20 mouse cellular contexts compared by ENCODE assay signal in the genomic region with DNA sequence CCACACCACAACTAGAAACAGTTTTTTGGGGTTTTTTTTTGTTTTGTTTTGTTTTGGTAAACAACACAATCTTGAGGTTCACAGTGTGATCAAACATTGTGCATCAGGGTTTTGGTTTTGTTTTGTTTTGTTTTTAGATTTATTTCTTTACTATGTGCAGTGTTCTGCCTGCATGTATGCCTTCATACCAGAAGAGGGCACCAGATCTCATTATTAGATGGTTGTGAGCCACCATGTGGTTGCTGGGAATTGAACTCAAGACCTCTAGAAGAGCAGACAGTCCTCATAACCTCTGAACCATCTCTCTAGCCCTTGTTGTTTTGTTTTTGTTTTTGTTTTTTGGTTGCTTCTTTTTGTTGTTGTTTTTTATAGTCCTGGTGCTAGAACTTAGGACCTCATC.
A peak's percentile ranks its signal among the peaks of the same experiment; 100 is the strongest.
DNase-seq lines count a peak whose midpoint lies in the region; ATAC-seq and TF ChIP-seq lines count a peak whose summit lies in the region.
"Had no signal": no experiment of that assay in that cellular context is flagged by ENCODE, and none has a peak within 500 bp of the region (broad histone marks: within the 10 kb centered on the region; RNA-seq: fewer than 3 reads in every experiment).

No protein-coding gene starts in this region.

- H3K9ac ChIP-seq in hindbrain, postnatal 0 days (replicated peaks; ENCODE audit: low read length) = no peak overlapping the region
- no peak overlapping the region for H3K9ac ChIP-seq in liver, postnatal 0 days (replicated peaks)
- H3K9ac ChIP-seq: embryonic facial prominence, embryonic 13.5 days; forebrain, embryonic 12.5 days; heart, embryonic 13.5 days; hindbrain, embryonic 12.5 days had no signal

- no peaks in the 10 kb centered on the region for H3K9me3 ChIP-seq in hindbrain, postnatal 0 days (ENCODE audit: low read length)
- H3K9me3 ChIP-seq in hindbrain, embryonic 10.5 days = no peaks in the 10 kb centered on the region; the same call in 1 of the 2 replicates
- no peaks in the 10 kb centered on the region for H3K9me3 ChIP-seq in liver, postnatal 0 days (ENCODE audit: low read length)
- H3K9me3 ChIP-seq: embryonic facial prominence, embryonic 13.5 days; forebrain, embryonic 12.5 days; heart, embryonic 13.5 days; hindbrain, embryonic 12.5 days had no signal

- H3K27ac ChIP-seq in hindbrain, postnatal 0 days = no peak overlapping the region
- H3K27ac ChIP-seq in hindbrain, embryonic 10.5 days = no peak overlapping the region
- H3K27ac ChIP-seq in liver, postnatal 0 days (ENCODE audit: low read depth) = no peak overlapping the region
- H3K27ac ChIP-seq: embryonic facial prominence, embryonic 13.5 days; forebrain, embryonic 12.5 days; heart, embryonic 13.5 days; hindbrain, embryonic 12.5 days had no signal

- no peak for TF ChIP-seq EP300 in liver, postnatal 0 days (IDR thresholded peaks at IDR 0.05; ENCODE audit: low read depth)

- DNase-seq in hindbrain, postnatal 0 days (ENCODE audit: low spot score) = no peak
- DNase-seq in hindbrain, embryonic 10.5 days (ENCODE audit: low spot score) = no peak
- no peak for DNase-seq in liver, postnatal 0 days
- DNase-seq in liver (no peak), ES-CJ7 (ENCODE audit: low read depth, low spot score) (peak; percentile 28)
- peak; percentile 3 for DNase-seq in induced T-regulatory cell, adult 2 months (ENCODE audit: low read depth)
- no peak for DNase-seq in spleen, postnatal 14 days (ENCODE audit: low spot score in 2 of 2)
- DNase-seq: adrenal gland, postnatal 14 days; cerebellum, adult 11-12 months; cerebellum, adult 9-10 months; cerebellum, postnatal 36 days; gastrocnemius, postnatal 10 days; heart, postnatal 36 days had no signal

- H3K4me3 ChIP-seq in hindbrain, postnatal 0 days (ENCODE audit: low read length) = no peak overlapping the region
- no peak overlapping the region for H3K4me3 ChIP-seq in hindbrain, embryonic 10.5 days
- no peak overlapping the region for H3K4me3 ChIP-seq in liver, postnatal 0 days (ENCODE audit: low read depth, low read length)
- H3K4me3 ChIP-seq: embryonic facial prominence, embryonic 13.5 days; forebrain, embryonic 12.5 days; heart, embryonic 13.5 days; hindbrain, embryonic 12.5 days had no signal

- no peaks in the 10 kb centered on the region for H3K4me1 ChIP-seq in hindbrain, postnatal 0 days (ENCODE audit: insufficient read depth, low read length)
- no peaks in the 10 kb centered on the region for H3K4me1 ChIP-seq in hindbrain, embryonic 10.5 days (replicated peaks)
- no peaks in the 10 kb centered on the region for H3K4me1 ChIP-seq in liver, postnatal 0 days (ENCODE audit: insufficient read depth)
- H3K4me1 ChIP-seq: embryonic facial prominence, embryonic 13.5 days; forebrain, embryonic 12.5 days; heart, embryonic 13.5 days; hindbrain, embryonic 12.5 days had no signal

- peak; percentile 11; the same call in 1 of the 2 replicates for TF ChIP-seq CTCF in hindbrain, postnatal 0 days (IDR thresholded peaks at IDR 0.05; ENCODE audit: low read depth)
- peak; percentile 19; the same call in 1 of the 2 replicates for TF ChIP-seq CTCF in liver, postnatal 0 days (IDR thresholded peaks at IDR 0.05; ENCODE audit: low read depth)

- ATAC-seq in hindbrain, postnatal 0 days = no peak
- ATAC-seq in liver, postnatal 0 days = no peak
- ATAC-seq: activated CD4-positive, CD25-positive, alpha-beta regulatory T cell, adult 4 months; forebrain, embryonic 16.5 days; hindbrain, embryonic 16.5 days had no signal

- H3K4me2 ChIP-seq in hindbrain, postnatal 0 days (ENCODE audit: low read depth, low read length) = no peak overlapping the region
- no peak overlapping the region for H3K4me2 ChIP-seq in liver, postnatal 0 days (ENCODE audit: low read depth, low read length)
- H3K4me2 ChIP-seq: embryonic facial prominence, embryonic 13.5 days; forebrain, embryonic 12.5 days; heart, embryonic 13.5 days; hindbrain, embryonic 12.5 days had no signal

- H3K36me3 ChIP-seq in hindbrain, postnatal 0 days (ENCODE audit: insufficient read depth, low read length) = no peaks in the 10 kb centered on the region
- no peaks in the 10 kb centered on the region for H3K36me3 ChIP-seq in hindbrain, embryonic 10.5 days
- no peaks in the 10 kb centered on the region; the same call in 1 of the 2 replicates for H3K36me3 ChIP-seq in liver, postnatal 0 days (replicated peaks; ENCODE audit: insufficient read depth, low read length)
- H3K36me3 ChIP-seq: forebrain, embryonic 12.5 days; hindbrain, embryonic 12.5 days had no signal

- no peaks in the 10 kb centered on the region for H3K27me3 ChIP-seq in hindbrain, postnatal 0 days (ENCODE audit: insufficient read depth, low read length)
- H3K27me3 ChIP-seq in hindbrain, embryonic 10.5 days (ENCODE audit: insufficient read depth, poor library complexity, severe bottlenecking) = no peaks in the 10 kb centered on the region
- H3K27me3 ChIP-seq in liver, postnatal 0 days (ENCODE audit: insufficient read depth, low read length) = no peaks in the 10 kb centered on the region
- H3K27me3 ChIP-seq: embryonic facial prominence, embryonic 13.5 days; forebrain, embryonic 12.5 days; heart, embryonic 13.5 days; hindbrain, embryonic 12.5 days had no signal

Comparison
In these comparisons a context has a peak if more than half of its experiments do, and no peak if none do; other contexts are left out.
1. DNase-seq: peak in ES-CJ7 (single experiment) and induced T-regulatory cell, adult 2 months (single experiment); none in hindbrain, postnatal 0 days (single experiment), hindbrain, embryonic 10.5 days (single experiment), liver, postnatal 0 days (single experiment), liver (single experiment) and spleen, postnatal 14 days (0 of 2).